Mouse (Mus musculus) embryonic fibroblast, embryonic 13.5 days (primary cell): ENCODE results near the gene Nmrk1.

Source experiments
- CTCF ChIP-seq: IDR thresholded peaks from 2 replicates; pipeline ENCODE4 v1.5.1; 2011; ENCODE audit warnings: mild to moderate bottlenecking, control low read depth, low read length, moderate library complexity, borderline replicate concordance; ENCODE audit not compliant: insufficient read depth
- POLR2A ChIP-seq: IDR thresholded peaks from 2 replicates; pipeline ENCODE4 v1.6.1; 2011; ENCODE audit warnings: low read depth, mild to moderate bottlenecking, control low read depth, low read length, moderate library complexity

DNA sequence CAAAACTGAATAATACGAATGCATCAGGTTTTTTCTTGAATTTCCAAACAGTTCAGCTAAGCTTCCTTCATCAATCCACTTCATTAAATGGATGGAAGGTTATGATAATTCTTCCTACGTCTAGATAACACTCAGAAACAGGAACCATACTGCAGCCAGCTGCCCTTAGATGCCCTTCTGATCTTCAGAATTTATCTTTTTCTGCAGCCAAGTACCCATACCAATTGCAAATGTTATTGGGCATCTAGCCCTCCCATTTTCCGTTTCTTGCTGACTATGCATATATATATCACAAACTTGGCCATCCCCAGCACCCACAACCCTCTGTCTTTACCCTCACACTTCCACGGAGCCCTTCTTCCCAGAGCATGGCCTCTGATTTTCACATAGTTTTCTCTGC is 18.2 kb downstream of the Nmrk1 start:
- no peak for TF ChIP-seq POLR2A
- TF ChIP-seq CTCF: no peak
